Mouse (Mus musculus) cerebellum, postnatal 10 days (tissue): ENCODE results near the gene Zfyve27.

Source experiments
- DNase-seq, 2 experiments: peaks; one replicate each; pipeline ENCODE4 v3.0.0; 2021; ENCODE audit warnings: mixed read lengths in 2 of 2

Zfyve27 gene

GRCm38 (mm10) chr19:42243401-42243800, 79.7 kb downstream of the Zfyve27 start:
- peak in 1 of 2 experiments; percentile 22 for DNase-seq
